Mouse (Mus musculus) fat pad, adult 2 months (tissue): Measurements from ENCODE around the gene Gm13693.
"Not testable (repeated sequence)": the region's sequence is repeated elsewhere in the genome, so short reads cannot be mapped to it uniquely, and the experiment has no call there.

Experiments used
- DNase-seq: peaks from one replicate; pipeline ENCODE4 v3.0.0-alpha.2; 2011; ENCODE audit warnings: low read depth, low spot score; ENCODE audit errors: extremely low read depth

Gene Gm13693

DNA sequence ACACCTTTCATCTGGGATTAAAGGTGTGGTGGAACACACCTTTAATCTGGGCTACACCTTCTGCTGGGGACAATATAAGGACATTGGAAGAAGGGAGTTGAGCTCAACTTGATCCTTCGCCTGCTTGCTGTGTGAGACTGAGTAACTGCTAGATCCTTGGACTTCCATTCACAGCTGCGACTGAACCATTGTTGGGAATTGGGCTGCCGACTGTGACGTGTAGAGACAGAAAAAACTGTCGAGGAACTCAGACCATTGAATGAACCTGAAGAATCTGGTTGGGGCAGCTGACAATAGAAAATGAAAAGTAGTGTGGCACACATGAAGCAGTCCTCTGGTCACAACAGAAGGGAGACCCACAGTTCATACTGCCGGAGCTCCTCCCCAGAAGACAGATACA is at the start of gene Gm13693:
Gene Gm13693, plus strand, starts transcription at position 301 of the 400 bp plus-strand sequence.
- not testable (repeated sequence) for DNase-seq

- DNase-seq = no peak
Observed at GRCm38 (mm10) chr2:83929478-83930088, 31.7 kb upstream of the Gm13693 start.

DNA sequence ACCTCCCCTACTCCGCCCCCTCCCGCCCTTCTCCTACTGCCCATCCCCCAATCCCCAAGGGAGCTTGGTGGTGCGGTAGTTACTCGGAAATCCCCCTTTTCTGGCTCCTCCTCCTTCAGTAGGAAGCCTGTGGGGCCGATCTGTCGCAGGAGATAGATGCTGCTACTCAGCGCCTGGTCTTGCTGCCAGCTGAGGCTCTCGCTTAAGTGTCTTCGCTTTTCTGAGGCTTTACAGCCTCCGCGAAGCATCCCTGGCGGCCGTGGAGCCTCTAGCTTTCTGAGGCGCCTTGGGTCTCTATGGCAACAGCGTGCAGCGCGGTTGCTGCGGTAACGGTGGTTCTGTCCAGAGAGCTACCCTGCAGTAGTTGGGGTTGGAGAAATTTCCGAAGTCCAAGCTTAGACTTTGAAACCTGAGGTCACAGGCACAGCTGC is 20.4 kb upstream of the Gm13693 start, which contains the start of gene Zswim2:
Gene Zswim2, minus strand, starts transcription at position 298 of the 431 bp plus-strand sequence.
- no peak for DNase-seq

DNA sequence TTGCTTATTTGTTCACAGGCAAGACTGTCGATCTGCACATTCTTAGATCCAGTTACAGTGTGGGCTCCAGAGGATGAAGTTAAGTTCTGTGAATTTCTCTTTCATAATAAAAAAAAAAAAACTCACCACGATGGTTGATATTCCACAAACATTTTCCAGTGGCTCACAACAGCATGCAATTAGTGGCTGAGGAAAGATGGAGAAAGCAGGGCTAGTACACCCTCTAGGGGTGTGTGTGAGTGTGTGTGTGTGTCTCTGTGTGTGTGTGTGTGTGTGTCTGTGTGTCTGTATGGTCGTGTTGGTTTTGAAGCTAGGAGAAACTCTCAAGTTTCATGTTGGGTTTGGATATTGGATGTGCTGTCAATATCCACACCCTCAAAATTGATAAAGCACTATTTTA is 19.9 kb upstream of the Gm13693 start:
- DNase-seq = no peak

GRCm38 (mm10) chr2:83941792-83942191 is 19.5 kb upstream of the Gm13693 start:
- no peak for DNase-seq

GRCm38 (mm10) chr2:83955393-83955792 is 5.9 kb upstream of the Gm13693 start, which contains the start of gene Gm13698:
TSS of gene Gm13698 (plus strand) at chr2:83955693.
- DNase-seq = not testable (repeated sequence)

DNA sequence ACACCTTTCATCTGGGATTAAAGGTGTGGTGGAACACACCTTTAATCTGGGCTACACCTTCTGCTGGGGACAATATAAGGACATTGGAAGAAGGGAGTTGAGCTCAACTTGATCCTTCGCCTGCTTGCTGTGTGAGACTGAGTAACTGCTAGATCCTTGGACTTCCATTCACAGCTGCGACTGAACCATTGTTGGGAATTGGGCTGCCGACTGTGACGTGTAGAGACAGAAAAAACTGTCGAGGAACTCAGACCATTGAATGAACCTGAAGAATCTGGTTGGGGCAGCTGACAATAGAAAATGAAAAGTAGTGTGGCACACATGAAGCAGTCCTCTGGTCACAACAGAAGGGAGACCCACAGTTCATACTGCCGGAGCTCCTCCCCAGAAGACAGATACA is 5.7 kb downstream of the Gm13693 start, which contains the start of gene Gm13695:
Gene Gm13695, plus strand, starts transcription at position 301 of the 400 bp plus-strand sequence.
- not testable (repeated sequence) for DNase-seq

GRCm38 (mm10) chr2:83972823-83973222 is 11.5 kb downstream of the Gm13693 start, which contains the start of gene Gm13696:
TSS of gene Gm13696 (plus strand) at chr2:83973123.
- DNase-seq = not testable (repeated sequence)

- not testable (repeated sequence) for DNase-seq
Observed at GRCm38 (mm10) chr2:83978633-83979032, 17.3 kb downstream of the Gm13693 start, which contains the start of gene Gm13694. TSS of gene Gm13694 (plus strand) at chr2:83978933.

GRCm38 (mm10) chr2:83984443-83984842 is 23.1 kb downstream of the Gm13693 start, which contains the start of gene Gm13697:
TSS of gene Gm13697 (plus strand) at chr2:83984743.
- not testable (repeated sequence) for DNase-seq

DNA sequence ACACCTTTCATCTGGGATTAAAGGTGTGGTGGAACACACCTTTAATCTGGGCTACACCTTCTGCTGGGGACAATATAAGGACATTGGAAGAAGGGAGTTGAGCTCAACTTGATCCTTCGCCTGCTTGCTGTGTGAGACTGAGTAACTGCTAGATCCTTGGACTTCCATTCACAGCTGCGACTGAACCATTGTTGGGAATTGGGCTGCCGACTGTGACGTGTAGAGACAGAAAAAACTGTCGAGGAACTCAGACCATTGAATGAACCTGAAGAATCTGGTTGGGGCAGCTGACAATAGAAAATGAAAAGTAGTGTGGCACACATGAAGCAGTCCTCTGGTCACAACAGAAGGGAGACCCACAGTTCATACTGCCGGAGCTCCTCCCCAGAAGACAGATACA is 28.9 kb downstream of the Gm13693 start, which contains the start of gene Gm13691:
Gene Gm13691, plus strand, starts transcription at position 301 of the 400 bp plus-strand sequence.
- DNase-seq = not testable (repeated sequence)

GRCm38 (mm10) chr2:83993639-83994255 is 32.4 kb downstream of the Gm13693 start:
- DNase-seq = not testable (repeated sequence)

GRCm38 (mm10) chr2:83994526-83994925 is 33.2 kb downstream of the Gm13693 start:
- DNase-seq = not testable (repeated sequence)

DNA sequence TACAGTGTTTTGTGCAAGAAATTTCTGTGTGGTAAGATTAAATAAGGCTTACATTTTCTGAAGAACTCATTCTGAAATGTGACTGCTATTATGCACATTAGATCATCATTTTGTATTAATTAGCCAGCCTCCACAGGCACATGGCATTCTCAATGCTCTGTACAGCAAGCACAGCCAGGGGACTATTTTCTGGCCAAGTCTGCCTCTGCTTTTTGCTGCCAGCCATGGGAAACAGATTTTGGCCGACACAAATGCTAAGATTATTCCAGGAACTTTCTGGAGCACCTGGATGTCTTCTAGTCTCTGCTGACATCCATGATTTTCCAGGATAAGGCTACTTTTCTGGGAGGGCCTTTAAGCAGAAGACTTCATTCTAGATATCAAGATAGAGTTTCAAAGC is 47.6 kb downstream of the Gm13693 start:
- no peak for DNase-seq

- DNase-seq = no peak
Observed at GRCm38 (mm10) chr2:84009818-84010217, 48.5 kb downstream of the Gm13693 start.
